Mouse (Mus musculus): ENCODE measurements around the gene Nutm1.
"Not testable (repeated sequence)": the region's sequence is repeated elsewhere in the genome, so short reads cannot be mapped to it uniquely, and the experiment has no call there.

Gene Nutm1

GRCm38 (mm10) chr2:112259241-112259962, at the start of gene Nutm1:
Nutm1 (minus strand) TSS chr2:112259291.
- H3K36me3 ChIP-seq (ENCODE audit: control insufficient read depth, insufficient read depth, low read length, poor library complexity, severe bottlenecking): no peaks in the 10 kb centered on the region
- no peaks in the 10 kb centered on the region for H3K27me3 ChIP-seq (ENCODE audit: control insufficient read depth, insufficient read depth, low read length, poor library complexity, severe bottlenecking)
- DNase-seq (ENCODE audit: low read depth, low spot score): peak; percentile 61

GRCm38 (mm10) chr2:112308671-112309070, 49.6 kb upstream of the Nutm1 start:
- H3K27me3 ChIP-seq (ENCODE audit: control insufficient read depth, insufficient read depth, low read length, poor library complexity, severe bottlenecking): no peaks in the 10 kb centered on the region
- H3K36me3 ChIP-seq (ENCODE audit: control insufficient read depth, insufficient read depth, low read length, poor library complexity, severe bottlenecking): 0 out of 2 replicates have a peak, but pooled peaks cover 3% of the 10 kb centered on the region
- no peak for DNase-seq (ENCODE audit: low read depth, low spot score)

GRCm38 (mm10) chr2:112298221-112298620, 39.1 kb upstream of the Nutm1 start:
- no peak for DNase-seq (ENCODE audit: low read depth, low spot score)
- H3K36me3 ChIP-seq (ENCODE audit: control insufficient read depth, insufficient read depth, low read length, poor library complexity, severe bottlenecking): peaks cover 5% of the 10 kb centered on the region; the same call in 1 of the 2 replicates
- no peaks in the 10 kb centered on the region for H3K27me3 ChIP-seq (ENCODE audit: control insufficient read depth, insufficient read depth, low read length, poor library complexity, severe bottlenecking)

GRCm38 (mm10) chr2:112296211-112296610, 37.1 kb upstream of the Nutm1 start:
- Histone ChIP-seq H3K27me3 (ENCODE audit: control insufficient read depth, insufficient read depth, low read length, poor library complexity, severe bottlenecking) (no peaks in the 10 kb centered on the region), H3K36me3 (ENCODE audit: control insufficient read depth, insufficient read depth, low read length, poor library complexity, severe bottlenecking) (peaks cover 5% of the 10 kb centered on the region; the same call in 1 of the 2 replicates)
- no peak for DNase-seq (ENCODE audit: low read depth, low spot score)

GRCm38 (mm10) chr2:112292823-112293222, 33.7 kb upstream of the Nutm1 start:
- peaks cover 5% of the 10 kb centered on the region; the same call in 1 of the 2 replicates for H3K36me3 ChIP-seq (ENCODE audit: control insufficient read depth, insufficient read depth, low read length, poor library complexity, severe bottlenecking)
- no peak for DNase-seq (ENCODE audit: low read depth, low spot score)
- no peaks in the 10 kb centered on the region for H3K27me3 ChIP-seq (ENCODE audit: control insufficient read depth, insufficient read depth, low read length, poor library complexity, severe bottlenecking)

- no peak for DNase-seq (ENCODE audit: low read depth, low spot score)
- Histone ChIP-seq H3K36me3 (ENCODE audit: control insufficient read depth, insufficient read depth, low read length, poor library complexity, severe bottlenecking) (0 out of 2 replicates have a peak, but pooled peaks cover 1% of the 10 kb centered on the region), H3K27me3 (ENCODE audit: control insufficient read depth, insufficient read depth, low read length, poor library complexity, severe bottlenecking) (no peaks in the 10 kb centered on the region)
Observed at GRCm38 (mm10) chr2:112289507-112289906, 30.4 kb upstream of the Nutm1 start.

GRCm38 (mm10) chr2:112287059-112287458, 28.0 kb upstream of the Nutm1 start:
- DNase-seq (ENCODE audit: low read depth, low spot score): no peak
- Histone ChIP-seq H3K27me3 (ENCODE audit: control insufficient read depth, insufficient read depth, low read length, poor library complexity, severe bottlenecking) (no peaks in the 10 kb centered on the region), H3K36me3 (ENCODE audit: control insufficient read depth, insufficient read depth, low read length, poor library complexity, severe bottlenecking) (no peaks in the 10 kb centered on the region)

- H3K27me3 ChIP-seq (ENCODE audit: control insufficient read depth, insufficient read depth, low read length, poor library complexity, severe bottlenecking); DNase-seq (ENCODE audit: low read depth, low spot score); H3K36me3 ChIP-seq (ENCODE audit: control insufficient read depth, insufficient read depth, low read length, poor library complexity, severe bottlenecking): not testable (repeated sequence)
Observed at GRCm38 (mm10) chr2:112286062-112286461, 27.0 kb upstream of the Nutm1 start.

GRCm38 (mm10) chr2:112285031-112285390, 25.9 kb upstream of the Nutm1 start:
- Histone ChIP-seq H3K36me3 (ENCODE audit: control insufficient read depth, insufficient read depth, low read length, poor library complexity, severe bottlenecking) (no peaks in the 10 kb centered on the region), H3K27me3 (ENCODE audit: control insufficient read depth, insufficient read depth, low read length, poor library complexity, severe bottlenecking) (no peaks in the 10 kb centered on the region)
- no peak for DNase-seq (ENCODE audit: low read depth, low spot score)

GRCm38 (mm10) chr2:112284363-112285030, 25.4 kb upstream of the Nutm1 start:
- no peaks in the 10 kb centered on the region for H3K27me3 ChIP-seq (ENCODE audit: control insufficient read depth, insufficient read depth, low read length, poor library complexity, severe bottlenecking)
- peak; percentile 27 for DNase-seq (ENCODE audit: low read depth, low spot score)
- H3K36me3 ChIP-seq (ENCODE audit: control insufficient read depth, insufficient read depth, low read length, poor library complexity, severe bottlenecking): no peaks in the 10 kb centered on the region

- no peaks in the 10 kb centered on the region for H3K27me3 ChIP-seq (ENCODE audit: control insufficient read depth, insufficient read depth, low read length, poor library complexity, severe bottlenecking)
- H3K36me3 ChIP-seq (ENCODE audit: control insufficient read depth, insufficient read depth, low read length, poor library complexity, severe bottlenecking): no peaks in the 10 kb centered on the region
- DNase-seq (ENCODE audit: low read depth, low spot score): no peak
Observed at GRCm38 (mm10) chr2:112282846-112283245, 23.8 kb upstream of the Nutm1 start.

- no peak for DNase-seq (ENCODE audit: low read depth, low spot score)
- no peaks in the 10 kb centered on the region for H3K27me3 ChIP-seq (ENCODE audit: control insufficient read depth, insufficient read depth, low read length, poor library complexity, severe bottlenecking)
- no peaks in the 10 kb centered on the region for H3K36me3 ChIP-seq (ENCODE audit: control insufficient read depth, insufficient read depth, low read length, poor library complexity, severe bottlenecking)
Observed at GRCm38 (mm10) chr2:112276870-112277269, 17.8 kb upstream of the Nutm1 start.

- H3K27me3 ChIP-seq (ENCODE audit: control insufficient read depth, insufficient read depth, low read length, poor library complexity, severe bottlenecking): no peaks in the 10 kb centered on the region
- DNase-seq (ENCODE audit: low read depth, low spot score): no peak
- peaks cover 5% of the 10 kb centered on the region for H3K36me3 ChIP-seq (ENCODE audit: control insufficient read depth, insufficient read depth, low read length, poor library complexity, severe bottlenecking)
Observed at GRCm38 (mm10) chr2:112273474-112273873, 14.4 kb upstream of the Nutm1 start.

GRCm38 (mm10) chr2:112272909-112273308, 13.8 kb upstream of the Nutm1 start:
- Histone ChIP-seq H3K27me3 (ENCODE audit: control insufficient read depth, insufficient read depth, low read length, poor library complexity, severe bottlenecking) (no peaks in the 10 kb centered on the region), H3K36me3 (ENCODE audit: control insufficient read depth, insufficient read depth, low read length, poor library complexity, severe bottlenecking) (peaks cover 5% of the 10 kb centered on the region)
- no peak for DNase-seq (ENCODE audit: low read depth, low spot score)

- Histone ChIP-seq H3K36me3 (ENCODE audit: control insufficient read depth, insufficient read depth, low read length, poor library complexity, severe bottlenecking) (peaks cover 5% of the 10 kb centered on the region), H3K27me3 (ENCODE audit: control insufficient read depth, insufficient read depth, low read length, poor library complexity, severe bottlenecking) (no peaks in the 10 kb centered on the region)
- no peak for DNase-seq (ENCODE audit: low read depth, low spot score)
Observed at GRCm38 (mm10) chr2:112270011-112270410, 10.9 kb upstream of the Nutm1 start.

All from splenic B cell, adult 2 months (primary cell).